Mouse (Mus musculus) c-Kit-positive CD71-positive TER-119-positive erythroid progenitor cells, embryonic 14.5 days (primary cell): ENCODE data around the gene Lpar3.

Experiments used
- DNase-seq: peaks from one replicate; pipeline ENCODE4 v3.0.0-alpha.2; 2013; ENCODE audit warnings: low spot score

Gene Lpar3

GRCm38 (mm10) chr3:146309586-146309985 is 88.8 kb downstream of the Lpar3 start:
- no peak for DNase-seq

- DNase-seq = no peak
Observed at GRCm38 (mm10) chr3:146311121-146311538, 90.4 kb downstream of the Lpar3 start.

- DNase-seq = no peak
Observed at GRCm38 (mm10) chr3:146315414-146315813, 94.7 kb downstream of the Lpar3 start.

GRCm38 (mm10) chr3:146316293-146316692 is 95.5 kb downstream of the Lpar3 start:
- no peak for DNase-seq

- no peak for DNase-seq
Observed at GRCm38 (mm10) chr3:146317366-146317765, 96.6 kb downstream of the Lpar3 start.

- DNase-seq = no peak
Observed at GRCm38 (mm10) chr3:146317911-146318310, 97.1 kb downstream of the Lpar3 start.

GRCm38 (mm10) chr3:146318520-146318938 is 97.8 kb downstream of the Lpar3 start:
- no peak for DNase-seq

- DNase-seq = no peak
Observed at GRCm38 (mm10) chr3:146318987-146319386, 98.2 kb downstream of the Lpar3 start.

- no peak for DNase-seq
Observed at GRCm38 (mm10) chr3:146319503-146319902, 98.7 kb downstream of the Lpar3 start.

- no peak for DNase-seq
Observed at GRCm38 (mm10) chr3:146324949-146325348, 104.2 kb downstream of the Lpar3 start.

- DNase-seq = no peak
Observed at GRCm38 (mm10) chr3:146326743-146327536, 106.2 kb downstream of the Lpar3 start.

GRCm38 (mm10) chr3:146327537-146328255 is 106.9 kb downstream of the Lpar3 start:
- peak; percentile 76 for DNase-seq

- DNase-seq = peak; percentile 47
Observed at GRCm38 (mm10) chr3:146328749-146329148, 108.0 kb downstream of the Lpar3 start.

- DNase-seq = no peak
Observed at GRCm38 (mm10) chr3:146331819-146332218, 111.1 kb downstream of the Lpar3 start.

- DNase-seq = no peak
Observed at GRCm38 (mm10) chr3:146333270-146333669, 112.5 kb downstream of the Lpar3 start.

- no peak for DNase-seq
Observed at GRCm38 (mm10) chr3:146334070-146334469, 113.3 kb downstream of the Lpar3 start.
